Mouse (Mus musculus): Measurements from ENCODE around the gene Cotl1. TPM values are rescaled to one million over a fixed set of nuclear protein-coding genes. Genes with fewer than 3 reads are reported as not detected.

Gene Cotl1
- 400 TPM for polyA plus RNA-seq (2017; shearing (Covaris generic))

DNA sequence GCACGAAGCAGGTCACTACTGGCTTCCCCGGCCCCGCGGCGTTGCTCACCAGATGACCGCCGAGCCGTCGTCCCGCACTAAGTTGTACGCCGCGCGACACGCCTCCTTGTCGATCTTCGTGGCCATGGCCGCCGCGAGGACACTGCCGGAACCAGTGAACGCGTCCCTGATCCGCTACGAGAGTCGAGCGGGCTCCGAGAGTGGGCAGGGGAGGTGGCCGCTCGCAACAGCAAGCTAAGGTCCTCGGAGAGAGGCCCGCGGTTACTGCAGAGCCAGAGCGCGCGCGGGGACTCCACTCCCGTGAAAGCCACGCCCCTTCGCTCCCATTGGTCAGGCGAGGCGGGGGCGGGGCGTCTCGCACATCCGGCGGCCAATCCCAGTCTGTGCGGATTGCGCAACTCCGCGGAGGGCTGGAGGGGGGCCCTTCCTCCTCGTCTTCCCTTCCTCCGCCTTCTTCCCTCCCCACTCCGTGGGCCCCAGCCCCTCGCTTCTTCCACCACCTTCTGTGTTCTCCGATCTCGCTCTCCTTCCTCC is at the start of gene Cotl1:
Gene Cotl1, minus strand, starts transcription at position 270 of the 534 bp plus-strand sequence.

DNA sequence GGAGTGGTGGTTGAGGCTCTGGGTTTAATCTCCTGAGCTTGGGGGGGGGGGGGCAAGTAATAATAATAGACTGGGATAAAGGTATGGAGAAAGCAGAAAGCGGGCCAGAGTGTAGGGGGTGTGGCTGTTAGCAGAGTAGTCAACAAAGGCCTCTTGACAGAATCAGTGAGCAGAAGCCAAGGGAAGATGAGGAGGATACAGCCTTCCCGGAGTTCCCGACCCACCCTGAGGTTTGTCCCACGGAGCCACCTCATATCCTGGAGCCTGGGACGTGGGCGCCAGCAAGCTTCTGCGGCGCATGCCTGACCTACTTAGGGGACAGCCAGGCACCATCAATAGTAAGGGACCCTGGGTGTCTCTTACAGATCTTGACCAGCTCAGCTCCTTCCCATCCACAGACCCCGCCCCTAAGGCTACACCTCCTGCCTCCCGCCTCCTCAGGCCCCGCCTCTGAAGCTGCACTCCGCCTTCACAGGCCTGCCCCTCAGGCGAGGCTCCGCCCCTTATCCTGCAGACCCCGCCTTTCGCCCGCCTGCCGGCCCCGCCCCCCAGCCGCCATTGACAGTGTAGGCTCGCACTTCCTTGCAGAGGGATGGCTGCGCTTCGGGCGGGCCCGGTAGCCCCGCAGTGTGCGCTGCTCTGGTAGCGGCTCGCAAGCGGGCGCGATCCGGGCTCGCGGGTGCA is 21.5 kb upstream of the Cotl1 start, which contains the start of gene Klhl36:
Gene Klhl36, plus strand, starts transcription at position 561 of the 684 bp plus-strand sequence.

DNA sequence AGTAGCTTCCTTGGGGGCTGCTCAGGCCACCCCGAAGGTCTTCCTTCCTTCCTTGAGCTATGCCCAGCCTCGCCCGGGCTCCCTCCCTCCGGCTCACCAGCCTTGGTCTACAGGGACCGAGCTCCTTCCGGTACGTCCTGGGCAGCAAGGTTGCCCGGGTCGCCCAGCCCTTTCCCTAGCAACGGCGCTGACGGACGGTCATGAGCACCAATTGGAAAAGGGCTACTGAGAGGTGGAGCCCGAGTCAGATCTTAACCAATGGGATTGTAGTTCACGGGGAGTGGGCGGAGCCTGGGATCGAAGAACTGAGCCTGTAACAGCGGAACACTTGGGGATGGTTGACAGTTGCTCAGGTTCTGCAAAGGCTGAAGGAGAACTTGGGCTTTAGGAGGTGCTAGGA is 62.1 kb downstream of the Cotl1 start, which contains the start of gene Tldc1:
Gene Tldc1, minus strand, starts transcription at position 154 of the 400 bp plus-strand sequence.

Other genes starting within 250 kb of the Cotl1 start
- gene Taf1c, start 235.3 kb downstream of the Cotl1 start, polyA plus RNA-seq (2017; shearing (Covaris generic)) = 31.5 TPM
- not detected for gene Adad2, start 227.8 kb downstream of the Cotl1 start, polyA plus RNA-seq (2017; shearing (Covaris generic))
- not detected for gene Kcng4, start 204.9 kb downstream of the Cotl1 start, polyA plus RNA-seq (2017; shearing (Covaris generic))
- gene Wfdc1, start 174.2 kb downstream of the Cotl1 start, polyA plus RNA-seq (2017; shearing (Covaris generic)) = not detected
- not detected for gene Atp2c2, start 140.5 kb downstream of the Cotl1 start, polyA plus RNA-seq (2017; shearing (Covaris generic))
- 11.0 TPM for gene Tldc1, start 62.1 kb downstream of the Cotl1 start, polyA plus RNA-seq (2017; shearing (Covaris generic))
- 26.5 TPM for gene Klhl36, start 21.7 kb upstream of the Cotl1 start, polyA plus RNA-seq (2017; shearing (Covaris generic))
- gene Usp10, start 69.8 kb upstream of the Cotl1 start, polyA plus RNA-seq (2017; shearing (Covaris generic)) = 96.0 TPM
- gene Gm20388, start 70.3 kb upstream of the Cotl1 start, polyA plus RNA-seq (2017; shearing (Covaris generic)) = not detected
- gene Crispld2, start 151.9 kb upstream of the Cotl1 start, polyA plus RNA-seq (2017; shearing (Covaris generic)) = 0.30 TPM

All from CD4-positive, CD25-positive, alpha-beta regulatory T cell (primary cell).